Mouse (Mus musculus) forebrain, embryonic 11.5 days (tissue): ENCODE measurements around the gene Cfap221. TPM values are rescaled to one million over a fixed set of nuclear protein-coding genes. Genes with fewer than 3 reads are reported as not detected.

ENCODE experiments used
- ATAC-seq: fragments of 200-750 bp; cut with Nextera tagmentation; replicated peaks from 2 replicates; pipeline ENCODE4 v1.8.0; 2017; ENCODE audit warnings: moderate TSS enrichment; ENCODE audit not compliant: low FRiP score
- DNase-seq: peaks from one replicate; pipeline ENCODE4 v3.0.0-alpha.2; 2017; ENCODE audit warnings: low spot score
- H3K27ac ChIP-seq: fragments of 300-500 bp; sonication (generic); 2 replicates; pipeline ENCODE4 v1.5.1; 2014; ENCODE audit warnings: low read depth, low read length
- H3K27me3 ChIP-seq: fragments of 300-500 bp; sonication (generic); 2 replicates; pipeline ENCODE4 v1.6.1; 2014; ENCODE audit warnings: mild to moderate bottlenecking, low read length, mixed read lengths; ENCODE audit not compliant: control insufficient read depth, insufficient read depth
- H3K36me3 ChIP-seq: fragments of 300-500 bp; sonication (generic); 2 replicates; pipeline ENCODE4 v1.6.1; 2014; ENCODE audit warnings: mild to moderate bottlenecking, low read length, moderate library complexity, mixed read lengths; ENCODE audit not compliant: control insufficient read depth, insufficient read depth
- H3K4me1 ChIP-seq: fragments of 300-500 bp; sonication (generic); replicated peaks from 2 replicates; pipeline ENCODE4 v1.6.1; 2014; ENCODE audit warnings: low read length, mixed read lengths; ENCODE audit not compliant: control insufficient read depth, insufficient read depth
- H3K4me2 ChIP-seq: fragments of 300-500 bp; sonication (generic); 2 replicates; pipeline ENCODE4 v1.6.1; 2014; ENCODE audit warnings: low read depth, mild to moderate bottlenecking, low read length, moderate library complexity, mixed read lengths; ENCODE audit not compliant: severe bottlenecking
- H3K4me3 ChIP-seq: fragments of 300-500 bp; sonication (generic); 2 replicates; pipeline ENCODE4 v1.5.1; 2014; ENCODE audit warnings: low read depth, low read length
- H3K9ac ChIP-seq: fragments of 300-500 bp; sonication (generic); 2 replicates; pipeline ENCODE4 v1.6.1; 2014; ENCODE audit warnings: low read length
- H3K9me3 ChIP-seq: fragments of 300-500 bp; sonication (generic); 2 replicates; pipeline ENCODE4 v1.6.1; 2016; ENCODE audit warnings: low read length, mixed read lengths; ENCODE audit not compliant: control insufficient read depth
- WGBS: fragments of 180-500 bp; shearing (Covaris S2); extraction: QIAGEN DNeasy Blood & Tissue Kit; methylation state at CpG from one replicate; pipeline ENCODE4 v1.1.7; 2014; 5-methylcytosine and 5-hydroxymethylcytosine counted together
- polyA plus RNA-seq: library from polyadenylated mRNA; unstranded; fragments of >200 nt; fragmentation: Nextera tagmentation; extraction: Ambion mirVana; gene quantifications from 2 replicates; pipeline ENCODE4 v1.2.1, GENCODE M21; 2014

The Cfap221 gene
- polyA plus RNA-seq, 1 experiment from 2014 or later, result 0.21 TPM

GRCm38 (mm10) chr1:119886320-119886719 is 110.7 kb downstream of the Cfap221 start:
- no peak overlapping the region for H3K4me2 ChIP-seq
- no peaks in the 10 kb centered on the region for H3K4me1 ChIP-seq
- no peak overlapping the region for H3K9ac ChIP-seq
- H3K27ac ChIP-seq, result no peak overlapping the region
- no peak for DNase-seq
- H3K27me3 ChIP-seq, result no peaks in the 10 kb centered on the region
- H3K36me3 ChIP-seq, result no peaks in the 10 kb centered on the region
- no peaks in the 10 kb centered on the region for H3K9me3 ChIP-seq
- 69% methylated on average over 7 of the region's 7 CpGs for WGBS
- no peak overlapping the region for H3K4me3 ChIP-seq
- ATAC-seq, result no peak

DNA sequence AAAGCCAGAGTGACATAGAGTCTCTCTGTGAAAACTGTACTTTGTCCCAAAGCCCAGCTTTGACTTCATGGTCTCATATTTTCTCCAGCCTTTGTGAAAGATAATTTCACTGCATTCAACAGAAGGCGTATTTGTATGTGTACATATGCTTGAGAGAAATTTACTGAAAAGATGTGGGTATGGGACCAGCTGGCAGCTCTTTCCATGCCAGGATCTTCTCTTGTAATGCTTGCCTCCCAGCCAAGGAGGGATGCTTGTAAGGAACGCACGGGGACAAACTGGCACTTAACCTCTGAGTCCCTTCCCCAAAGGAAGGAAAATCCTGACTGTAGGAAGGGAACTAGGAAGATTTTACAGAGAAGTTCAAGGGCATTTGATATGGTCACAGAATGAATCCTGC is 112.8 kb downstream of the Cfap221 start:
- DNase-seq (no peak), ATAC-seq (no peak)
- 89% methylated on average over 3 of the region's 3 CpGs for WGBS
- H3K9me3 ChIP-seq, result no peaks in the 10 kb centered on the region
- no peak overlapping the region for H3K27ac ChIP-seq
- no peaks in the 10 kb centered on the region for H3K27me3 ChIP-seq
- H3K4me3 ChIP-seq, result no peak overlapping the region
- no peak overlapping the region for H3K4me2 ChIP-seq
- no peaks in the 10 kb centered on the region for H3K36me3 ChIP-seq
- no peak overlapping the region for H3K9ac ChIP-seq
- H3K4me1 ChIP-seq, result no peaks in the 10 kb centered on the region

GRCm38 (mm10) chr1:119878909-119879308 is 118.1 kb downstream of the Cfap221 start:
- no peaks in the 10 kb centered on the region for H3K4me1 ChIP-seq
- DNase-seq (no peak), ATAC-seq (no peak)
- H3K27ac ChIP-seq, result no peak overlapping the region
- no peaks in the 10 kb centered on the region for H3K9me3 ChIP-seq
- H3K36me3 ChIP-seq, result no peaks in the 10 kb centered on the region
- H3K4me2 ChIP-seq, result no peak overlapping the region
- H3K9ac ChIP-seq, result no peak overlapping the region
- WGBS, result 85% methylated on average over 7 of the region's 7 CpGs
- no peak overlapping the region for H3K4me3 ChIP-seq
- H3K27me3 ChIP-seq, result no peaks in the 10 kb centered on the region

DNA sequence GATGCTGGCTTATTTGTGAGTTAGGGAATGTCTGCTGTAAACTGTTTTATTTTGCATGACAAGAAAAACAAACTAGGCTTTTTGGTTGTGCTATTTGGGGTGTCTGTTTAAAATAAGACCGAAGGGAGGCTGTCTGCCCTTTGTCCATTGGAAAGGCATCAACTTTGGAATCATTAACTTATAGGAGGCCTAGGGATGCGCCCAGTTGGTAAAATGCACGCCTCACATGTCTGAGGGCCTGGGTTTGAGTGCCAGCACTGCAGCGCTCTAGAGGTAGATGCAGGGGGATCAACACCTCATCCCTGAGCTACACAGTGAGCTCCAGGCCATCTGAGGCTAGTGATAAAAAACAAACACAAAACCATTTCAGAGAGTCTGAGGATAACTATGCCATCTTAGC is 119.6 kb downstream of the Cfap221 start:
- H3K27ac ChIP-seq, result no peak overlapping the region
- H3K9ac ChIP-seq, result no peak overlapping the region
- H3K4me2 ChIP-seq, result no peak overlapping the region
- DNase-seq (no peak), ATAC-seq (no peak)
- H3K27me3 ChIP-seq, result no peaks in the 10 kb centered on the region
- H3K4me3 ChIP-seq, result no peak overlapping the region
- no peaks in the 10 kb centered on the region for H3K4me1 ChIP-seq
- no peaks in the 10 kb centered on the region for H3K9me3 ChIP-seq
- WGBS, result 87% methylated on average over 4 of the region's 4 CpGs
- H3K36me3 ChIP-seq, result no peaks in the 10 kb centered on the region

Other genes with a start within 250 kb of the Cfap221 start
- 12.1 and 19.4 TPM in 2 replicates for gene Ptpn4, start 159.6 kb downstream of the Cfap221 start, polyA plus RNA-seq
- 9.5 and 10.6 TPM in 2 replicates for gene Tmem177, start 84.0 kb downstream of the Cfap221 start, polyA plus RNA-seq
- gene Sctr, start 9.7 kb upstream of the Cfap221 start, polyA plus RNA-seq, result 0.29 and 0.39 TPM in 2 replicates
- 5.3 and 6.9 TPM in 2 replicates for gene Tmem37, start 76.8 kb upstream of the Cfap221 start, polyA plus RNA-seq
- gene Dbi, start 123.8 kb upstream of the Cfap221 start, polyA plus RNA-seq, result 783 and 824 TPM in 2 replicates
- 19.6 and 23.1 TPM in 2 replicates for gene 3110009E18Rik, start 124.0 kb upstream of the Cfap221 start, polyA plus RNA-seq